Mouse (Mus musculus) embryonic stem cell, embryonic (primary cell): ENCODE measurements around the gene Ltbp1.

Experiments
- CTCF ChIA-PET, 4 experiments: fragments of 300-600 bp in 2 of 4; fragments of 350-600 bp in 2 of 4; sonication (Branson Sonifier 250); formaldehyde crosslinking; loops; one replicate each; lab custom pipeline; 2022; ENCODE audit warnings: inconsistent platforms in 2 of 4; lab: Charles Lee
- POLR2A ChIA-PET, 4 experiments: fragments of 300-600 bp in 2 of 4; fragments of 350-600 bp in 2 of 4; sonication (Branson Sonifier 250); formaldehyde crosslinking; loops; one replicate each; lab custom pipeline; 2022; ENCODE audit warnings: antibody characterized with exemption in 4 of 4, inconsistent platforms in 1 of 4; lab: Charles Lee

Gene Ltbp1

GRCm38 (mm10) chr17:75255967-75256366, 250.6 kb downstream of the Ltbp1 start:
- CTCF ChIA-PET, result no interaction called here
- POLR2A ChIA-PET, result no interaction called here

GRCm38 (mm10) chr17:75258427-75258826, 253.1 kb downstream of the Ltbp1 start:
- ChIA-PET CTCF (no interaction called here), POLR2A (no interaction called here)

GRCm38 (mm10) chr17:75263336-75263990, 258.1 kb downstream of the Ltbp1 start:
- ChIA-PET POLR2A (no interaction called here), CTCF (no interaction called here)

- POLR2A ChIA-PET, result interaction anchor here in 1 of 4 experiments (0.7 kb wide), 1 partner anchor 474 kb away, joined by 5 read pairs; no protein-coding TSS in a partner anchor
These were observed 263.1 kb downstream of the Ltbp1 start for GRCm38 (mm10) chr17:75268506-75268905.

GRCm38 (mm10) chr17:75272446-75272845, 267.1 kb downstream of the Ltbp1 start:
- CTCF ChIA-PET, result no interaction called here

More at GRCm38 (mm10) chr17:75268506-75268905, 263.1 kb downstream of the Ltbp1 start:
- CTCF ChIA-PET, result no interaction called here

GRCm38 (mm10) chr17:75273272-75273671, 267.9 kb downstream of the Ltbp1 start:
- CTCF ChIA-PET, result interaction anchor here in 1 of 4 experiments (0.6 kb wide), 1 partner anchor 21 kb away, joined by 3 read pairs; no protein-coding TSS in a partner anchor
- POLR2A ChIA-PET, result no interaction called here

More at GRCm38 (mm10) chr17:75272446-75272845, 267.1 kb downstream of the Ltbp1 start:
- POLR2A ChIA-PET, result no interaction called here

GRCm38 (mm10) chr17:75275302-75275701, 269.9 kb downstream of the Ltbp1 start:
- ChIA-PET CTCF (no interaction called here), POLR2A (no interaction called here)

GRCm38 (mm10) chr17:75278106-75278505, 272.7 kb downstream of the Ltbp1 start:
- POLR2A ChIA-PET, result no interaction called here
- CTCF ChIA-PET, result no interaction called here

GRCm38 (mm10) chr17:75278561-75278960, 273.2 kb downstream of the Ltbp1 start:
- ChIA-PET CTCF (no interaction called here), POLR2A (no interaction called here)

- ChIA-PET CTCF (no interaction called here), POLR2A (no interaction called here)
These were observed 276.0 kb downstream of the Ltbp1 start for GRCm38 (mm10) chr17:75281345-75281744.

- ChIA-PET POLR2A (interaction anchor here in 1 of 4 experiments (0.6 kb wide), 1 partner anchor 290 kb away, joined by 3 read pairs; no protein-coding TSS in a partner anchor), CTCF (no interaction called here)
These were observed 279.7 kb downstream of the Ltbp1 start for GRCm38 (mm10) chr17:75284876-75285708.

- ChIA-PET POLR2A (no interaction called here), CTCF (interaction anchor here in 1 of 4 experiments (0.5 kb wide), 1 partner anchor 1408 kb away, joined by 16 read pairs; no protein-coding TSS in a partner anchor)
These were observed 287.6 kb downstream of the Ltbp1 start for GRCm38 (mm10) chr17:75292986-75293385.

GRCm38 (mm10) chr17:75293725-75294124, 288.4 kb downstream of the Ltbp1 start:
- ChIA-PET CTCF (interaction anchor here in 2 of 4 experiments (0.5 kb wide), 2 partner anchors 287 to 1409 kb away, joined by 3 to 16 read pairs; no protein-coding TSS in a partner anchor), POLR2A (no interaction called here)

- ChIA-PET POLR2A (no interaction called here), CTCF (no interaction called here)
These were observed 295.5 kb downstream of the Ltbp1 start for GRCm38 (mm10) chr17:75300908-75301307.

- CTCF ChIA-PET, result no interaction called here
- POLR2A ChIA-PET, result no interaction called here
These were observed 299.5 kb downstream of the Ltbp1 start for GRCm38 (mm10) chr17:75304807-75305420.

GRCm38 (mm10) chr17:75305714-75306113, 300.3 kb downstream of the Ltbp1 start:
- ChIA-PET CTCF (no interaction called here), POLR2A (no interaction called here)

GRCm38 (mm10) chr17:75307070-75308011, 302.0 kb downstream of the Ltbp1 start:
- CTCF ChIA-PET, result no interaction called here
- POLR2A ChIA-PET, result no interaction called here

- POLR2A ChIA-PET, result interaction anchor here in 1 of 4 experiments (1.1 kb wide), 1 partner anchor 11 kb away, joined by 3 read pairs; no protein-coding TSS in a partner anchor
These were observed 311.7 kb downstream of the Ltbp1 start for GRCm38 (mm10) chr17:75317106-75317505.

More at GRCm38 (mm10) chr17:75317106-75317505, 311.7 kb downstream of the Ltbp1 start:
- CTCF ChIA-PET, result no interaction called here
